Mouse (Mus musculus): Measurements from ENCODE around the gene Abhd2. TPM values are rescaled to one million over a fixed set of nuclear protein-coding genes. Genes with fewer than 3 reads are reported as not detected.

Abhd2 gene
- polyA plus RNA-seq, 1 experiment from 2014 or later, result 23.1 TPM

GRCm38 (mm10) chr7:79391883-79392649 lies 119.1 kb downstream of the Abhd2 start, which contains the start of gene Fanci:
Fanci (plus strand) TSS chr7:79391929.
- under 1% methylated on average over 44 of the region's 44 CpGs for WGBS
- H3K4me3 ChIP-seq (replicated peaks; ENCODE audit: low read length), result peak within 1 kb of the TSS; percentile 70
- H3K27me3 ChIP-seq (replicated peaks; ENCODE audit: control insufficient read depth, insufficient read depth, low read length), result no peaks in the 10 kb centered on the region
- no peaks in the 10 kb centered on the region for H3K36me3 ChIP-seq (ENCODE audit: control insufficient read depth, insufficient read depth)
- H3K4me2 ChIP-seq (ENCODE audit: low read length), result peak within 1 kb of the TSS; percentile 97
- H3K9ac ChIP-seq (replicated peaks; ENCODE audit: low read depth, low read length), result peak within 1 kb of the TSS; percentile 71
- H3K4me1 ChIP-seq (replicated peaks; ENCODE audit: control insufficient read depth, insufficient read depth, low read length), result peaks cover 11% of the 10 kb centered on the region
- ATAC-seq, result peak; percentile 97
- H3K9me3 ChIP-seq (ENCODE audit: control insufficient read depth, low read length), result no peaks in the 10 kb centered on the region
- H3K27ac ChIP-seq (ENCODE audit: low read length), result peak within 1 kb of the TSS; percentile 90

- Histone ChIP-seq H3K36me3 (ENCODE audit: control insufficient read depth, insufficient read depth) (no peaks in the 10 kb centered on the region), H3K27me3 (replicated peaks; ENCODE audit: control insufficient read depth, insufficient read depth, low read length) (no peaks in the 10 kb centered on the region), H3K9ac (replicated peaks; ENCODE audit: low read depth, low read length) (no peak overlapping the region), H3K4me3 (replicated peaks; ENCODE audit: low read length) (peak overlapping the region; percentile 13), H3K4me1 (replicated peaks; ENCODE audit: control insufficient read depth, insufficient read depth, low read length) (peaks cover 8% of the 10 kb centered on the region), H3K4me2 (ENCODE audit: low read length) (peak overlapping the region; percentile 97), H3K9me3 (ENCODE audit: control insufficient read depth, low read length) (no peaks in the 10 kb centered on the region), H3K27ac (ENCODE audit: low read length) (no peak overlapping the region)
- no peak for ATAC-seq
- 59% methylated on average over 9 of the region's 9 CpGs for WGBS
Measured at GRCm38 (mm10) chr7:79392860-79393513, 120.0 kb downstream of the Abhd2 start.

GRCm38 (mm10) chr7:79393924-79394323 lies 120.9 kb downstream of the Abhd2 start:
- Histone ChIP-seq H3K36me3 (ENCODE audit: control insufficient read depth, insufficient read depth) (no peaks in the 10 kb centered on the region), H3K4me1 (replicated peaks; ENCODE audit: control insufficient read depth, insufficient read depth, low read length) (peaks cover 8% of the 10 kb centered on the region), H3K4me2 (ENCODE audit: low read length) (no peak overlapping the region), H3K9me3 (ENCODE audit: control insufficient read depth, low read length) (no peaks in the 10 kb centered on the region), H3K27me3 (replicated peaks; ENCODE audit: control insufficient read depth, insufficient read depth, low read length) (no peaks in the 10 kb centered on the region), H3K4me3 (replicated peaks; ENCODE audit: low read length) (no peak overlapping the region), H3K27ac (ENCODE audit: low read length) (no peak overlapping the region), H3K9ac (replicated peaks; ENCODE audit: low read depth, low read length) (no peak overlapping the region)
- WGBS, result 95% methylated on average over 7 of the region's 7 CpGs
- ATAC-seq, result no peak

GRCm38 (mm10) chr7:79394666-79395065 lies 121.7 kb downstream of the Abhd2 start:
- H3K9me3 ChIP-seq (ENCODE audit: control insufficient read depth, low read length), result no peaks in the 10 kb centered on the region
- peaks cover 8% of the 10 kb centered on the region for H3K4me1 ChIP-seq (replicated peaks; ENCODE audit: control insufficient read depth, insufficient read depth, low read length)
- H3K4me3 ChIP-seq (replicated peaks; ENCODE audit: low read length), result no peak overlapping the region
- H3K9ac ChIP-seq (replicated peaks; ENCODE audit: low read depth, low read length), result no peak overlapping the region
- WGBS, result 63% methylated on average over 7 of the region's 7 CpGs
- no peaks in the 10 kb centered on the region for H3K27me3 ChIP-seq (replicated peaks; ENCODE audit: control insufficient read depth, insufficient read depth, low read length)
- ATAC-seq, result no peak
- no peak overlapping the region for H3K27ac ChIP-seq (ENCODE audit: low read length)
- H3K36me3 ChIP-seq (ENCODE audit: control insufficient read depth, insufficient read depth), result no peaks in the 10 kb centered on the region
- H3K4me2 ChIP-seq (ENCODE audit: low read length), result no peak overlapping the region

DNA sequence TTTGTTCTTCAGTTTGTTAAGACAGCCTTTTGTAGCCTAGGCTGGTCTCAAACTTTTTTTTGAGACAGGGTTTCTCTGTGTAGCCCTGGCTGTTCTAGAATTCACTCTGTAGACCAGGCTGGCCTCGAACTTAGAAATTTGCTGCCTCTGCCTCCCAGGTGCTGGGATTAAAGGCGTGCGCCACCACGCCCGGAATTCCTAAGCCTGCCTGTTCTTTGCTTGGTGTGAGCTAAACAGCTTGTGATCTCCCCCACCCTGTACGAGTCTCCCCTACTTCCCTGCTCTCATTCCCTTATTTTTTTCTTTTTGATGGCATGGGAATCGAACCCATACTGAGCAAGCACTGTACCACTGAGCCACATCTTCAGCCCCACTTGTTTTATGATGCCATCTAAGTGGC lies 122.2 kb downstream of the Abhd2 start:
- peaks cover 8% of the 10 kb centered on the region for H3K4me1 ChIP-seq (replicated peaks; ENCODE audit: control insufficient read depth, insufficient read depth, low read length)
- H3K36me3 ChIP-seq (ENCODE audit: control insufficient read depth, insufficient read depth), result no peaks in the 10 kb centered on the region
- no peaks in the 10 kb centered on the region for H3K9me3 ChIP-seq (ENCODE audit: control insufficient read depth, low read length)
- H3K4me3 ChIP-seq (replicated peaks; ENCODE audit: low read length), result no peak overlapping the region
- H3K9ac ChIP-seq (replicated peaks; ENCODE audit: low read depth, low read length), result no peak overlapping the region
- no peak for ATAC-seq
- H3K27ac ChIP-seq (ENCODE audit: low read length), result no peak overlapping the region
- WGBS, result 82% methylated on average over 7 of the region's 7 CpGs
- no peaks in the 10 kb centered on the region for H3K27me3 ChIP-seq (replicated peaks; ENCODE audit: control insufficient read depth, insufficient read depth, low read length)
- H3K4me2 ChIP-seq (ENCODE audit: low read length), result no peak overlapping the region

- ATAC-seq, result no peak
- H3K4me1 ChIP-seq (replicated peaks; ENCODE audit: control insufficient read depth, insufficient read depth, low read length), result peaks cover 4% of the 10 kb centered on the region
- no peaks in the 10 kb centered on the region for H3K27me3 ChIP-seq (replicated peaks; ENCODE audit: control insufficient read depth, insufficient read depth, low read length)
- H3K36me3 ChIP-seq (ENCODE audit: control insufficient read depth, insufficient read depth), result no peaks in the 10 kb centered on the region
- no peak overlapping the region for H3K4me2 ChIP-seq (ENCODE audit: low read length)
- H3K9me3 ChIP-seq (ENCODE audit: control insufficient read depth, low read length), result no peaks in the 10 kb centered on the region
- H3K4me3 ChIP-seq (replicated peaks; ENCODE audit: low read length), result no peak overlapping the region
- 89% methylated on average over 10 of the region's 10 CpGs for WGBS
- H3K9ac ChIP-seq (replicated peaks; ENCODE audit: low read depth, low read length), result no peak overlapping the region
- H3K27ac ChIP-seq (ENCODE audit: low read length), result no peak overlapping the region
Measured at GRCm38 (mm10) chr7:79397446-79397963, 124.5 kb downstream of the Abhd2 start.

GRCm38 (mm10) chr7:79398426-79398825 lies 125.4 kb downstream of the Abhd2 start:
- H3K4me3 ChIP-seq (replicated peaks; ENCODE audit: low read length), result no peak overlapping the region
- no peaks in the 10 kb centered on the region for H3K27me3 ChIP-seq (replicated peaks; ENCODE audit: control insufficient read depth, insufficient read depth, low read length)
- no peak overlapping the region for H3K9ac ChIP-seq (replicated peaks; ENCODE audit: low read depth, low read length)
- no peak overlapping the region for H3K27ac ChIP-seq (ENCODE audit: low read length)
- WGBS, result 86% methylated on average over 8 of the region's 8 CpGs
- no peaks in the 10 kb centered on the region for H3K9me3 ChIP-seq (ENCODE audit: control insufficient read depth, low read length)
- no peak for ATAC-seq
- H3K4me1 ChIP-seq (replicated peaks; ENCODE audit: control insufficient read depth, insufficient read depth, low read length), result no peaks in the 10 kb centered on the region
- no peaks in the 10 kb centered on the region for H3K36me3 ChIP-seq (ENCODE audit: control insufficient read depth, insufficient read depth)
- no peak overlapping the region for H3K4me2 ChIP-seq (ENCODE audit: low read length)

GRCm38 (mm10) chr7:79398971-79399370 lies 126.0 kb downstream of the Abhd2 start:
- Histone ChIP-seq H3K27ac (ENCODE audit: low read length) (no peak overlapping the region), H3K9me3 (ENCODE audit: control insufficient read depth, low read length) (no peaks in the 10 kb centered on the region), H3K27me3 (replicated peaks; ENCODE audit: control insufficient read depth, insufficient read depth, low read length) (no peaks in the 10 kb centered on the region), H3K4me1 (replicated peaks; ENCODE audit: control insufficient read depth, insufficient read depth, low read length) (no peaks in the 10 kb centered on the region), H3K4me3 (replicated peaks; ENCODE audit: low read length) (no peak overlapping the region), H3K36me3 (ENCODE audit: control insufficient read depth, insufficient read depth) (no peaks in the 10 kb centered on the region), H3K4me2 (ENCODE audit: low read length) (no peak overlapping the region), H3K9ac (replicated peaks; ENCODE audit: low read depth, low read length) (no peak overlapping the region)
- 69% methylated on average over 12 of the region's 12 CpGs for WGBS
- ATAC-seq, result no peak

DNA sequence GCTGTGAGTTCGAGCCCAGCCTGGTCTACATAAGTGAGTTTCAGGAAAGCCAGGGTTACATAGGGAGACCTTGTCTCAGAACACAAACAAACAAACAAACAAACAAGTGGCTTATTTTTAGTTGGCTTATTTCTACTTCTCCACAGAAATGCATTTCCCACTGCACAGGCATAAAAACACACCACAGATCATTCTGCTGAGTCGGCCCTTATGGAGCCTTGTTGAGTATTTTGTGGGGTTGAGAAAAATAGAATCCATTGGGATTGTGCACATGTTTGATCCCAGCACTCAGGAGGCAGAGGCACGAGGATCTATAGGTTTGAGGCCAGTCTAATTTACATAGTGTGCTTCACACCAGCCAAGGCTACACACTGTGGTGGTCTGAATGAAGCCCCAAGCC lies 127.3 kb downstream of the Abhd2 start:
- no peak overlapping the region for H3K4me2 ChIP-seq (ENCODE audit: low read length)
- no peaks in the 10 kb centered on the region for H3K4me1 ChIP-seq (replicated peaks; ENCODE audit: control insufficient read depth, insufficient read depth, low read length)
- H3K9me3 ChIP-seq (ENCODE audit: control insufficient read depth, low read length), result no peaks in the 10 kb centered on the region
- no peak for ATAC-seq
- no peak overlapping the region for H3K9ac ChIP-seq (replicated peaks; ENCODE audit: low read depth, low read length)
- WGBS, result 84% methylated on average over 3 of the region's 3 CpGs
- no peaks in the 10 kb centered on the region for H3K36me3 ChIP-seq (ENCODE audit: control insufficient read depth, insufficient read depth)
- H3K27me3 ChIP-seq (replicated peaks; ENCODE audit: control insufficient read depth, insufficient read depth, low read length), result no peaks in the 10 kb centered on the region
- H3K4me3 ChIP-seq (replicated peaks; ENCODE audit: low read length), result no peak overlapping the region
- H3K27ac ChIP-seq (ENCODE audit: low read length), result no peak overlapping the region
